Mouse (Mus musculus) midbrain, embryonic 11.5 days (tissue): Measurements from ENCODE around the gene Kras. TPM values are rescaled to one million over a fixed set of nuclear protein-coding genes. Genes with fewer than 3 reads are reported as not detected.
A peak's percentile ranks its signal among the peaks of the same experiment; 100 is the strongest.

Experiments
- ATAC-seq: fragments of 200-750 bp; cut with Nextera tagmentation; 2 replicates; pipeline ENCODE4 v1.8.0; 2017; ENCODE audit warnings: moderate TSS enrichment, moderate library complexity; ENCODE audit not compliant: low FRiP score
- DNase-seq: peaks from one replicate; pipeline ENCODE4 v3.0.0; 2015; ENCODE audit warnings: low spot score; ENCODE audit errors: missing footprints
- H3K27ac ChIP-seq: fragments of 300-500 bp; sonication (generic); 2 replicates; pipeline ENCODE4 v1.5.1; 2014; ENCODE audit warnings: low read depth, low read length
- H3K27me3 ChIP-seq: fragments of 300-500 bp; sonication (generic); 2 replicates; pipeline ENCODE4 v1.6.1; 2014; ENCODE audit warnings: mild to moderate bottlenecking, low read length, moderate library complexity, mixed read lengths; ENCODE audit not compliant: control insufficient read depth, insufficient read depth
- H3K36me3 ChIP-seq: fragments of 300-500 bp; sonication (generic); 2 replicates; pipeline ENCODE4 v1.6.1; 2014; ENCODE audit warnings: mild to moderate bottlenecking, low read length, moderate library complexity, mixed read lengths; ENCODE audit not compliant: control insufficient read depth, insufficient read depth
- H3K4me1 ChIP-seq: fragments of 300-500 bp; sonication (generic); 2 replicates; pipeline ENCODE4 v1.6.1; 2014; ENCODE audit warnings: low read length; ENCODE audit not compliant: control insufficient read depth, insufficient read depth
- H3K4me2 ChIP-seq: fragments of 300-500 bp; sonication (generic); 2 replicates; pipeline ENCODE4 v1.6.1; 2014; ENCODE audit warnings: mild to moderate bottlenecking, moderate library complexity
- H3K4me3 ChIP-seq: fragments of 300-500 bp; sonication (generic); 2 replicates; pipeline ENCODE4 v1.5.1; 2014; ENCODE audit warnings: low read depth, low read length
- H3K9ac ChIP-seq: fragments of 300-500 bp; sonication (generic); 2 replicates; pipeline ENCODE4 v1.6.1; 2014; ENCODE audit warnings: low read length
- H3K9me3 ChIP-seq: fragments of 300-500 bp; sonication (generic); 2 replicates; pipeline ENCODE4 v1.6.1; 2016; ENCODE audit warnings: low read length; ENCODE audit not compliant: control insufficient read depth
- WGBS: fragments of 180-500 bp; shearing (Covaris S2); extraction: QIAGEN DNeasy Blood & Tissue Kit; methylation state at CpG from one replicate; pipeline ENCODE4 v1.1.7; 2014; 5-methylcytosine and 5-hydroxymethylcytosine counted together
- polyA plus RNA-seq: library from polyadenylated mRNA; unstranded; fragments of >200 nt; fragmentation: Nextera tagmentation; extraction: Ambion mirVana; gene quantifications from 2 replicates; pipeline ENCODE4 v1.2.1, GENCODE M21; 2014

Gene Kras
- 129 and 133 TPM in 2 replicates for polyA plus RNA-seq

DNA sequence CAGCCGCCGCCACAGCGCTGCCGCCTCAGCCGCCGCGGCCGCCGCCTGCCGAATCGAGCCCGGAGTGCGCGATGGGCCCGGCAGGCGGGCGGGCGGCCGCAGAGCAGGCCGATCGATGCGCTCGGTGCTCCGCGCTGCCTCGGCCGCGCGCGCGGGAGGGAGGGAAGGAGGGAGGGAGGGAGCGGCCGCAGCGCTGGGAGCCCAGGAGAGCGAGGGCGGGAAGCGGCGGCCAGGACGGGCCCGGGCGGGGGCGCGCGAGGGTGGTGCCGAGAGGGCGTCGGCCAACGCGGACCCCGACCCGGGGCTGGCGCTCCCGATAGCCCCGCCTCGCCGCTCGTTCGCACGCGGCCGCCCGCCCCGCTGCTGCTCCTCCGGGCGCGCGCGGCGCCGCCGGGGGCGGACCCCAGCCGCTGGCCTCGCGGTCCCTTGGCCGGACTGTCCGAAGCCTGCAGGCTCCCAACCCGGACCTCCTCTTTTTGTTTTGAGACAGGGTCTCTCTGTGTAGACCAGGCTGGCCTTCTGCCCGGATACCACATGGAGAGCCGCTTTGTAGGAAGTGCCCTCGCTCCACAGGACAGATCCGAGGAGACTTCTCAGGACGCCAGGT, at the start of gene Kras:
TSS of gene Kras (minus strand) at position 55 of the 607 bp plus-strand sequence.
- peak within 1 kb of the TSS; percentile 69 for H3K27ac ChIP-seq
- peak; percentile 95 for ATAC-seq
- no peaks in the 10 kb centered on the region for H3K9me3 ChIP-seq
- peaks cover 13% of the 10 kb centered on the region for H3K4me1 ChIP-seq
- WGBS: under 1% methylated on average over 40 of the region's 83 CpGs
- H3K27me3 ChIP-seq: no peaks in the 10 kb centered on the region; the same call in 1 of the 2 replicates
- DNase-seq: peak; percentile 100
- H3K4me2 ChIP-seq: peak within 1 kb of the TSS; percentile 74
- peak within 1 kb of the TSS; percentile 70 for H3K4me3 ChIP-seq
- H3K36me3 ChIP-seq: no peaks in the 10 kb centered on the region
- peak within 1 kb of the TSS; percentile 94 for H3K9ac ChIP-seq

DNA sequence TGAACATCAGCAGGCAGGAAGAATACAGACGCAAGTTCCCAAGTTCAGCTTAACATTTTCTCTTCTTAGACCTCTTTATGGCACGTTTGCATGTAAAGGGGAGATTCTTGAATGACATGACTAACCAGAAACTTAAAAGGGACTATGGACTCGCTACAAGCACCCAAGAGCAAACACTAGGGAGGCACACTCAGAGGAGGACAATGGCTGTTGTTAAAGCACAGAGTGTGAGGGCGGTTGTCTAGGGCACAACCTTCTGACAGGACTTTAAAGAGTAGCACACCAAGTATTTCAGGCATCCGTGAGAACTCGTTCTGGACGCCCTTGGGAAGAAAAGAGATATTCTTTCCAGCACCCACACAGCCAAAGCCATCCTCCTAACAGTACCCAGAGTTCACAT, 47.6 kb upstream of the Kras start:
- Histone ChIP-seq H3K4me1 (no peaks in the 10 kb centered on the region), H3K4me3 (no peak overlapping the region), H3K27ac (no peak overlapping the region), H3K27me3 (no peaks in the 10 kb centered on the region), H3K4me2 (no peak overlapping the region), H3K9ac (no peak overlapping the region), H3K36me3 (no peaks in the 10 kb centered on the region), H3K9me3 (no peaks in the 10 kb centered on the region)
- ATAC-seq (no peak), DNase-seq (no peak)
- WGBS: 74% methylated on average over 7 of the region's 7 CpGs

DNA sequence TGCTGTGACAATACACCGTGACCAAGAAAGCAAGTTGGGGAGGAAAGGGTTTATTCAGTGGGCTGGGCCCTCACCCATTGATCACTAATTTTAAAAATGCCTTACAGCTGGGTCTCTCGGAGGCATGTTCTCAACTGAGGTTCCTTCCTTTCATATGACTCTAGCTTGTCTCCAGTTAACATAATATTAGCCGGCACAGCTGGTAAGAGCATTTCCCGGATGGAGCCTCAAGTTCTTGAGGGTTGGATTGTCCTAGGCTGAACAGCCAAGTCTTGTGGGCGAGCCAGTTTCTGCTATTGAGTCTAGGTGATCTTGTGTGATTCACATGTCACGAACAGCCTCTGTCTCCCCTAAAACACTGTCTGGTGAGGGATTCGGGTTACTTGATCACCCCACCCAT, 46.9 kb upstream of the Kras start:
- 91% methylated on average over 7 of the region's 7 CpGs for WGBS
- DNase-seq: no peak
- no peak for ATAC-seq
- H3K4me3 ChIP-seq: no peak overlapping the region
- H3K27ac ChIP-seq: no peak overlapping the region
- H3K36me3 ChIP-seq: no peaks in the 10 kb centered on the region
- H3K9ac ChIP-seq: no peak overlapping the region
- no peaks in the 10 kb centered on the region for H3K9me3 ChIP-seq
- H3K4me1 ChIP-seq: no peaks in the 10 kb centered on the region
- H3K4me2 ChIP-seq: no peak overlapping the region
- H3K27me3 ChIP-seq: no peaks in the 10 kb centered on the region

DNA sequence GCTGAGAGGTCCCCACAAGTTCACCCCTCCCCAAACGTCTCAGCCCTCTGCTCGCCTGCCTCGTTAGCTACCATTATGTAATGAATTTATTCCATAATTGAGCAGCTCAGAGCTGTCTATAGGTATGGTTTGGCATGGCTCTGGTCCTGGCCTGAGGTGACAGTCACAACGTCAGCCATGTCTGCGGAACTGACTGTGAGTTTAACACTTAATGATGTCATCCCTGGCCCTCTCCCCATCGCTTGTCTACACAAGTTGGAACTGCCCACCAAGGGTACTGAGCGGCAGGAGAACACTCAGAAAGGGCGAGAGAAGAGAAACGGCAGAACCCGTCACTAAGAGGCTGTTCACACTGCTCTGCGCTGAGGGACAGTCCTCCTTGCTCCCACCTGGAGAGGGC, 45.1 kb upstream of the Kras start:
- DNase-seq: no peak
- 82% methylated on average over 11 of the region's 11 CpGs for WGBS
- no peak overlapping the region for H3K27ac ChIP-seq
- no peaks in the 10 kb centered on the region for H3K27me3 ChIP-seq
- H3K9me3 ChIP-seq: no peaks in the 10 kb centered on the region
- H3K4me2 ChIP-seq: no peak overlapping the region
- no peak overlapping the region for H3K9ac ChIP-seq
- no peaks in the 10 kb centered on the region for H3K4me1 ChIP-seq
- no peaks in the 10 kb centered on the region for H3K36me3 ChIP-seq
- no peak for ATAC-seq
- no peak overlapping the region for H3K4me3 ChIP-seq

DNA sequence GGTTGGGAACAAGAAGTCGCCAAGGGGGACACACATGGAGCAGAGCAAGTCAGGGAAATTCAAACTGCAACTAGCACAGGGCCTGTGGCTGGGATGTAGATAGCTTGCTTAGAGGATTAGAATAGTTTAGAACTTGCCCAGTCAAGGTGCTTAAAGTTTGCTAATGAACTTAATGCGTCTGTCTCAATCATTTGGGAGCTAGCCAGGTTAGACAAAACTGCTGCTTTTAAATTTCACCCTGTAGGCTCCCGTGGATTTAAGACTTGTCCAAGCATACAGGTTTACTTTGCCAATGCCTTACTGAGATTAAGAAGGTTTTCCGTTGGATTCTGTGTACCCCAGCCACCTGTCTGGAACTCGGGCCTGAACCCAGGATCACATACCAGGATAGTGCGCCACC, 43.1 kb upstream of the Kras start:
- Histone ChIP-seq H3K27ac (no peak overlapping the region), H3K4me1 (no peaks in the 10 kb centered on the region), H3K9me3 (no peaks in the 10 kb centered on the region), H3K27me3 (no peaks in the 10 kb centered on the region), H3K9ac (no peak overlapping the region), H3K4me3 (no peak overlapping the region), H3K4me2 (no peak overlapping the region), H3K36me3 (no peaks in the 10 kb centered on the region)
- ATAC-seq: no peak
- no peak for DNase-seq
- 78% methylated on average over 6 of the region's 6 CpGs for WGBS

DNA sequence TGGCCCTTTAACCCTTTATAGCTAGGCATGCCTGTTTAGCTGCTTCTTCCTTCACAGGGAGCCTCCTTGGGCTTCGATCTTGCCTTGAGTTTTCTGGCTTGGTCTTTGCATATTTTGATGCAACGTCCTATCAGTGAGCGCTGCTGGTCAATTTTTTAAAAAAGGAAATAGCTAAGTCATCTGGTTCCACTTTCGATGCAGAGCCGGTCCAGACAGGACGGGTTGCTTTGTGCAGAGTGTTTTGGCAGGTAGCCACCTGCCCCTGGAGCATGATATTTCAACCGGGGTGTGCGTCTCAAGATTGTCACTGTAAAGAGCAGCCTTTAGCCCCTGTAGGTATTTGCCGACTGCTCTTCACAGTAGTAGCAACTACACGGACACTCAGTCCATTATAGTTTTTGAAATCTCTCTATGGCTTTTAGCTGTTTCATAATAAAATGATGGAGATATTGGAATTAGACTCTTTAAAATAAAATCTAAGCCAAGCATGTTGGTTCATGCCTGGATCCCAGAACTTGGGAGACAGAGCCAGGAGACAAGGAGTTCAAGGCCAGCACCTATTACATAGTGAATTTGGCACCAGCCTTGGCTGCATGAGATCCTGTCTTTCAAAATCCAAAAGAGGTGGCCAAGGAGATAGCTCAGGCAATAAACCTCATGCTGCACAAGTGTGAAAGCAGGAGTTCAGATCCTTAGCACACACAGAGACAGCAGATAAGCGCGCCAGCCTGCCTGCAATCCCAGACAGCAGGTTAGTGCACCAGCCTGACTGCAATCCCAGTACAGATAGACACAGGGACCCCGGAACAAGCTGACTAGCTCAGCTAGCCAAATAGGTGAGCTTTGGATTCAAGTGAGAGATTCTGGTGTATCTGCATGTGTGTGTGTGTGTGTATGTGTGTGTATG, 41.6 kb upstream of the Kras start:
- Histone ChIP-seq H3K4me3 (no peak overlapping the region), H3K27ac (no peak overlapping the region), H3K36me3 (no peaks in the 10 kb centered on the region), H3K4me1 (no peaks in the 10 kb centered on the region), H3K9me3 (no peaks in the 10 kb centered on the region), H3K4me2 (no peak overlapping the region), H3K9ac (no peak overlapping the region), H3K27me3 (no peaks in the 10 kb centered on the region)
- no peak for DNase-seq
- ATAC-seq: no peak
- 88% methylated on average over 13 of the region's 13 CpGs for WGBS

DNA sequence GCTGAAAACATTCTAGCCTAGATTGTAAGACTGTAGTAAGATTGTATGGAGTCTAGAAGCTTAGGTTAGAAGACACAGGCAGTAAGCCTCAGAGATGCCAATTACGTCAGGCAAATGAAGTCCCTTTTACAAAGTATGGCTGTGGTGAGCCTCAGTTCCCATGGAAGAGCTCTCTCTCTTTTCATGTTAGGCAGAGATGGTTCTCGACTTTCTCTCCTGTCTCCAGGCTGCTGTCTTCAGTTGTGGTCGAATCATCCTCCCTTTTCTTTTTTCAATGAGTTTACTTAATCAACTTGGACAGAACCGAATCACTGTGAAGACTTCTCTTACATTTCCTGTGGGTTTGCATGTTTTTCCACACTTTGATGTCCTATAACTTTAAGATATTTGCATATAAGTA, 35.6 kb upstream of the Kras start:
- H3K4me3 ChIP-seq: no peak overlapping the region
- WGBS: 83% methylated on average over 4 of the region's 4 CpGs
- no peaks in the 10 kb centered on the region for H3K4me1 ChIP-seq
- DNase-seq (no peak), ATAC-seq (no peak)
- H3K4me2 ChIP-seq: no peak overlapping the region
- H3K27me3 ChIP-seq: no peaks in the 10 kb centered on the region
- no peak overlapping the region for H3K9ac ChIP-seq
- H3K27ac ChIP-seq: no peak overlapping the region
- H3K9me3 ChIP-seq: no peaks in the 10 kb centered on the region
- H3K36me3 ChIP-seq: no peaks in the 10 kb centered on the region

DNA sequence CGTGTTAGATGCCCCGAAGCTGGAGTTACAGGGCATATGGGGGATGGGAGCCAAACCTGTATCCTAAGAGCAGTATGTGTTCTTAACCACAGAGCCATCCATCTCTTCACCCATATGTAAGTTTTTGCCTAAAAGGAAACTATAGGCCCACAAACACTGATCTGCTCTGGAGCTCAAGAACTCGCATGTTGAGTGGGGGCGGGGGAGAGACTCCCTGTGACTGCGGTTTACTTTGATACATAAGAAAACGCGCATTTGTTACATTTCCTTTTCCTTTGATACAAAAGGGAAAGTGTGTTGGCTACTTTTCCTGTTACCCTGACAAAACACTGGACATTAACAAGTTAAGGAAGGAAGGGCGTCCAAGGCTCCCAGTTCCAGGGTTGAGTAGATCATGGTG, 34.2 kb upstream of the Kras start:
- DNase-seq (no peak), ATAC-seq (no peak)
- no peaks in the 10 kb centered on the region for H3K9me3 ChIP-seq
- H3K4me2 ChIP-seq: no peak overlapping the region
- H3K27me3 ChIP-seq: no peaks in the 10 kb centered on the region
- 91% methylated on average over 8 of the region's 8 CpGs for WGBS
- no peak overlapping the region for H3K9ac ChIP-seq
- H3K27ac ChIP-seq: no peak overlapping the region
- no peak overlapping the region for H3K4me3 ChIP-seq
- no peaks in the 10 kb centered on the region for H3K4me1 ChIP-seq
- H3K36me3 ChIP-seq: no peaks in the 10 kb centered on the region

DNA sequence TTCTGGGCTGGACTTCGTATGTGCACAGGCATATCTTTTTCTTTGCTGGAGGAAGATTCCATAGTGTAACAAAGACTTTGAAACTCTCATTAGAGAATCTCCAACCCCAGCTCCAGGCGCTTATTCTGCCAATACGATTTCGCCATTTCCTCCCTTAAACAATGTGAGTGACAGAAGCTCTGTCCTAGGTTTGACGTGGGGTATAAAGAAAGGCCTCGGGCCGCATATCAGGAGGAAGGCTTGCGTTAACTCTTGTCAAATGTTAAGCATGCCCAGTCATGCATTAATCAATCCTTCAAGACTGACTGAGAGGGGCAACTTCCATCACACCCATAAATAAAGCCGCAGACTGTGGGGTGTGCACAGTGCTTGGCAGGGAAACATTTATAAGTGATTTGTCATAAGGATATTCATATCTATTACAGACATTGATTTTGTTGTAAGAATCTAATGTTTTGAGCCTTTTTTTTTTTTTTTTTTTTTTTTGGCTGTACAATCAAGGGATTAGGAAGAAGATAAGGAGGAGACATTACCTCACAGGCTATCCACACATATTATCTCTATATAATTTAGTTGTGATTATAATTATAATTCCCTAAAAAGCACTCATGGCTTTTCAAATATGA, 27.2 kb upstream of the Kras start:
- no peaks in the 10 kb centered on the region for H3K36me3 ChIP-seq
- no peaks in the 10 kb centered on the region for H3K27me3 ChIP-seq
- 47% methylated on average over 9 of the region's 9 CpGs for WGBS
- ATAC-seq (no peak), DNase-seq (no peak)
- no peak overlapping the region for H3K4me2 ChIP-seq
- peaks cover 6% of the 10 kb centered on the region; the same call in 1 of the 2 replicates for H3K4me1 ChIP-seq
- H3K9me3 ChIP-seq: no peaks in the 10 kb centered on the region
- H3K9ac ChIP-seq: no peak overlapping the region
- H3K4me3 ChIP-seq: no peak overlapping the region
- no peak overlapping the region for H3K27ac ChIP-seq
